Mouse (Mus musculus) CD4-positive helper T cell, adult 2 months (primary cell): Measurements from ENCODE around the gene Itgb4.
A peak's percentile ranks its signal among the peaks of the same experiment; 100 is the strongest.
"Not testable (repeated sequence)": the region's sequence is repeated elsewhere in the genome, so short reads cannot be mapped to it uniquely, and the experiment has no call there.

Source experiments
- DNase-seq: peaks from one replicate; pipeline ENCODE4 v3.0.0-alpha.2; 2012; ENCODE audit warnings: low read depth, missing footprints, low spot score

The Itgb4 gene

DNA sequence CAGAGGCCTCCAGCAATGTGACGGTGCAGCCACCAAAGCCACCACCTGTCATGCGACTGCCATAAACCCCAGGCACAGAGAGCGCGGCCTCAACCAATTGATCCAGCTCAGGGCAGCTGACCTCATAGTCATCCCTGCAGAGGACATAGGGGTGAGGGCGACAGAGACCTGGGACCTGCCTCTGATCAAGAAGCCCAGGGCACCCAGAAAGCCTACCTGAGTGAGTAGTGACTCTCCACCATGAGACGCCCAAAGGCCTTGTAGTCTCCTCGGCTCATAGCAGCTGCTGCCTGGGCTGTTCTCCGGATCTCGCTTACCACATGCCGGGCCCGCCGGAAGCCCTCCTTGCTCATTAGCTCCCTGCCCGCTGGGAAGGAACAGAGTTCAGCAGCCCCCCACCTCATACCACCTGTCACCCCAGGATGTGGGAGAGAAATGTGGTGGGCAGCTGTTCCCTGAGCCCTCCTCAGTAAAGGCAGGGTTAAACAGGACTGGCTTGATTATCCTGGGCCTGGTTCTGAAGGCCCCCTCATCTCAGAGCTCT is 34.4 kb downstream of the Itgb4 start:
- no peak for DNase-seq

DNA sequence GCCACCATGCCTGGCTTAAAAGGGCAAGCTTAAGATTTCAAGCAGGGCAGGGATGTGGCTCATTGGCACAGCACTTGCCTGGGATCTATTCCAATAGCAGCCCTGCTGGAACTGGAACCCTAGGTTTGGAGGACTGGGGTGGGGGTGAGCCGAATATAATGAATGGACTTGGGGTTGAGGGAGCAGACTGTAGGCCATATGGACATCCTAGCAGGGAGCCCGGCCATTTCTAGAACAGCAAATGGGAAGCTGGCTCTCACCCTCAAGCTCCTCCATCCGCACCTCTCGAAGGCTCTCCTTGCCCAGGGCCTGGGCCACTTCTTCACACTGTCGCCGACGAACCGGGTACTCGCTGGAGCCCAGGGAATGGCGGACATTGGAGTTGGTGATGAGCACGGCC is 35.2 kb downstream of the Itgb4 start:
- DNase-seq: no peak

- no peak for DNase-seq
These were observed 35.6 kb downstream of the Itgb4 start for GRCm38 (mm10) chr11:116010146-116010545.

GRCm38 (mm10) chr11:116010948-116011347 is 36.4 kb downstream of the Itgb4 start:
- DNase-seq: no peak

DNA sequence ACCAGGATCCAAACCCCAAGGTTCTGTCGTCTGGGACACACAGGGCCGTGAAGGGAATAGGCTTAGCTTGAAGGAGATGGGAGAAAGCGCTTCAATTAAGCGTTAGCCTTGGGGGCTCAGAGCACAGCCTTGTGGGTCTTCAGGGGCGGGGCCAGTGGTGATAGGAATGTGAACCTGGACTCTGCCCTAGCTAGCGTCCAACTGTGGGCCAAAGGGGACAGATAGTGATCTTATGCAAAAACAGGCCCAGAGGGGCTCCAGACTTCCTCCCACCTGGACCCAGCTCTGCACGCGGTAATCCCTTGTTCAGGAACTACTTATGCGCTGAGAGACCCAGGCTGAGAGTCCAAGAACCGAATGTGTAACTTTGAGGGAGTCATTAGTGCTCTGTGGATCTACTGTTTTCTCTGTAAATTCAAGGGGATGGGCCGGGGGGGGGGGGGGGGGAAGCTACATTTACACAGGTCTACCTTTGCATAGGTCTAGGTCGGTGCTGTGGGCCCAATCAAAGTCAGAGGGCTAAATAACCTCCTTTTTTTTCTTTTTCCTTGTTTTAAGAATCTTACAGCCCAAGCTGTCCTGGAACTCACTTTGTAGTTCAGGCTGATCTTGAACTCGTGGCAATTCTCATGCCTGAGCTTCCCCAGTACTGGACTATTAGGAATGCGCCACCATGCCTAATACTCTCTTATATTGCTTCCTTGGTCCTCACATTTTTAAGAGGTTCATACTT is 37.2 kb downstream of the Itgb4 start:
- DNase-seq: no peak

GRCm38 (mm10) chr11:116012262-116012947 is 37.9 kb downstream of the Itgb4 start, which contains the start of gene Galk1:
TSS of gene Galk1 (minus strand) at chr11:116012719.
- peak; percentile 93 for DNase-seq

- DNase-seq: no peak
These were observed 40.3 kb downstream of the Itgb4 start for GRCm38 (mm10) chr11:116014821-116015220.

GRCm38 (mm10) chr11:116018106-116018505 is 43.6 kb downstream of the Itgb4 start:
- DNase-seq: no peak

DNA sequence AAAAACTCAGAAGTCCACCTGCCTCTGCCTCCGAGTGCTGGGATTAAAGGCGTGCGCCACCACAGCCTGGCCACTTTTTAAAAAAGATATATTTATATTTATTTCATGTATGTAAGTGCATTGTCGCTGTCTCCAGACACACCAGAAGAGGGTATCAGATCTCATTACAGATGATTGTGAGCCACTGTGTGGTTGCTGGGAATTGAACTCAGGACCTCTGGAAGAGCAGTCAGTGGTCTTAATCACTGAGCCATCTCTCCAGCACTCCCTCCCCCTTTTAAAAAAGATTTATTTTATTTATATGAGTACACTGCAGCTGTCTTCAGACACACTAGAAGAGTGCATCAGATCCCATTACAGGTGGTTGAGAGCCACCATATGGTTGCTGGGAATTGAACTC is 44.4 kb downstream of the Itgb4 start:
- DNase-seq: not testable (repeated sequence)

GRCm38 (mm10) chr11:116019360-116019791 is 44.9 kb downstream of the Itgb4 start:
- DNase-seq: no peak

DNA sequence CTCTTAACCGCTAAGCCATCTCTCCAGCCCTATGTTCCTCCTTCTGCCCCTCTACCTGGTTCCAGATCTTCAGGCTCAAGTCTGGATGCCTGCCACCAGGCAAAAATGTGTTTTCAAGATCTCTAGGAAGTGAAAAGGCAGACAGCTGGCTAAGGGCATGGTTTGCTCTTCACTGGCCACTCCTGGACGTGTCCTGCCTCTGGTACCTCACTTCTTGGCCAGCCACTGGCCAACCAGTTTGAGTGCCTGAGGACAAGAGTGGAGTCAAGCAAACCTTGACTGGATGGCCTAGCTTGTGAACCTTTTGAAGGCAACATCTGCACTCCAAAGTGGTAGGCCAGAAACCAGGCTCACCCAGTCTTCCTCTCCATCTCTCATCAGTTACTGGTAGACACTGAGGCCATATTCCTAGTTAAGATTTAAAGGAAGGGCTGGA is 45.5 kb downstream of the Itgb4 start:
- no peak for DNase-seq

DNA sequence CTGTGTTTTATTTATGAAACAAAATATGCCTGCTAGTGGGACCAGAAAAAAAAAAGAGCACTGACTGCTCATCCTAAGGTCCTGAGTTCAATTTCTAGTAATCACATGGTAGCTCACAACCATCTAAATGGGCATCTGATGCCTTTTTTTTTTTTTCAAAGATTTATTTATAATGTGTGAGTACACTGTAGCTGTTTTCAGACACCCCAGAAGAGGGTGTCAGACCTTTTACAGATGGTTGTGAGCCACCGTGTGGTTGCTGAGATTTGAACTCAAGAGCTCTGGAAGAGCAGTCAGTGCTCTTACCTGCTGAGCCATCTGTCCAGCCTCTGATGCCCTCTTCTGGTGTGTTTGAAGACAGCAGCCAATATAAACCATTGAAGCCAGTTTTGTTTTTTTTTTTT is 46.0 kb downstream of the Itgb4 start:
- peak; percentile 66 for DNase-seq

DNA sequence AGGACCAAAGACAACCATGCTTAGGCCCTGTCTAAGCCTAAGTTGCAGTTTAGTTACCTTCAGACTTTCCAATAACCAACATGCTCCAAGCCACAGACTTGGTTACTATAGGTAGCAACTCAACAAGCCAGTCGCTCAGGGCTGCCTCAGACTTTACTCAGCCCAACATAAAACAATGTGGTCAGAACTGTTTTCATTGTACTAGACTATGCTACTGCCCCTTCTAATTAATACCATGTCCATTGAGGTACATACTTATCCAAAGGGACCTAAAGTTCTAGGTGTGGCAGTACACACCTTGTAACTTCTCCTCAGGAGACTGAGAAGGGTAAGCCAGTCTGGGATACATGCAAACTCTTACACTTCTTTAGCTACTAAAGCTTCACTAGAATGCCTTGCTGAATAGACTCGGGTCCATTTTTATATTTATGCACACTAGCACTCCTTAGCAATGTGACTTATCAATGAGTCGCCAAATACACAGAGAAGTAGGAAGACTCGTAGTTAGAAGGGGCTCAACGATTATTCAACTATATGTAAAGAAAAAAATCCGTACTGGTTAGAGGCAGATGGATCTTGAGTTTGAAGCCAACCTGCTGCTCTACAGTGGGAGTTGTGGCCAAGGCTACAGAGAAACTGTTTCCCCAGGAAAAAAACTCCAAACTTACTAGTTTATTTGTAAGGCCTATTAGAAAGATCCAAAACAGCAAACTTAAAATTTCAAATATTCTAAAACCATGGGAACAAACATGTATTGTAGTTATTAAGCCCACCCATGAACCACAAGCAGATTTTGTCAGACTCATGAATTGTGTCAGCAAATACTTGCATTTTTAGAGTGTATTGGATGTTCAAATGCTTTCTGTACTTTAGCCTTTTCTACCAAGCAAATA is 47.1 kb downstream of the Itgb4 start:
- no peak for DNase-seq

DNA sequence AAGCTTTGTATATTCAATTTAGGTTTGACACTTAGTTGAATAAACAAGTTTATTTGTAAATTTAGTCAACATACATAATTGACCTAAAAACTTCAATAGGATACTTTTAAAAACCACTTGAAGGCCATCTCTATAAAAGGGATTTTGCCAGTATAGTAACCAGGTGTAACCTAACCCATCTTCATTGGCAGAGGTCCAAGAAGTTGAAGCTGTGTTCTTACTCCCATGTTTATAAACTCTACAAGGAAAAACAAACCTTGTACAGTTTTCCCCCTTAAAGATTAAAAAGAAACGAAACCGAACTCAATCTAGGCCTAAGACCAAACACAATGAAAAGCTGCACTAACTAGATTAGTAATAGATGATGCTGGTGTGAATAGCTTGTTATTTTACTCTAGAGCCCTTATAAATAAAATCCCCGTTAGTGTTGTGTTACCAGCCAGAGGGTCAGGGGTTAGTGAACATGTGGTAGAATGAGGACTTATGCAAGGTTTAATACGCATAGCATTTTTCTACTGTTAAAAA is 47.8 kb downstream of the Itgb4 start:
- DNase-seq: no peak

DNA sequence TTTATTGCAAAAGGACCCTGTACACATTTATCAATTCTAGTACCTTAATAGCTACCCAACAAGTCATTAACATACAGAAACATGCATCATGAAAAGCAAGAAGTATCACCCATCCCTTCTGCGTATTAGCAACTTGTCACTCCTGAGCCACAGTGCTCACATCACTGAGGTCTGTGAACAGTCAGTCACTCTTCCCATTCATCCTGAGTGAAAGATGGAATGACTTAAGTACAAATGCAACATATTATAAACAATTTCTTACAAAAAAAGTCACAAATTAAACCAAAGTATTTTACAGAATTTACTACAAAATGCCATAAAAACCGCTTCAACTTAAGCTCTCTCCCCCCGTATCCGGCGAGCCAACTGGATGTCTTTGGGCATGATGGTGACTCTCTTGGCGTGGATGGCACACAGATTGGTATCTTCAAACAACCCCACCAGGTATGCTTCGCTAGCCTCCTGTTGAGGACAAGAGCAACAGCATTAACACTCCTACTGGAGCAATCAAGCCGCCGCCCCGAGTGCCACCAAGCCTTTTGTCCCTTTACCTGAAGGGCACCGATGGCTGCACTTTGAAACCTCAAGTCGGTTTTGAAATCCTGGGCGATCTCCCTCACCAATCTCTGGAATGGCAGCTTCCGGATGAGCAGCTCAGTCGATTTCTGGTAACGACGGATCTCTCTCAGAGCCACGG is 48.7 kb downstream of the Itgb4 start:
- peak; percentile 54 for DNase-seq

GRCm38 (mm10) chr11:116023771-116024355 is 49.4 kb downstream of the Itgb4 start:
- no peak for DNase-seq

GRCm38 (mm10) chr11:116024356-116024808 is 49.9 kb downstream of the Itgb4 start:
- DNase-seq: peak; percentile 99

GRCm38 (mm10) chr11:116025056-116025845 is 50.7 kb downstream of the Itgb4 start:
- DNase-seq: no peak

DNA sequence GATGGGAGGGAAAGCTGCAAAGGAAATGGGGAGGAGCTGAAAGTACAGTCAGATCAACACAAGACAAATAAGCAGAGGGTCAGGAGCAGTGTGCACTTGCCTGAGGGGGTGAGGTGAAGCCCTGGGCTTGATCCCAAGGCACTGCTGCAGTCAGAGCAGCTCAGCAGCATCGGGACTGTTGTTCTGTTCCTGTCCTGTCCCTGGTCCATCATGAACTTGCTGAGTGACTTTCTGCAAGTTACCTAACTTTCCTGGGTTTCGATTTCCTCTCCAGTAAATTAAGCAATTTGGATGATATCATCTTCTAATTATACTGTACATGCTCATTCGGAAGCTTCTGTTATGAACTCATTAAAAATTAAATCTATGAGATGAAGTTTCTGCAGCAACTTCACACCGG is 53.2 kb downstream of the Itgb4 start, which contains the start of gene H3f3b:
TSS of gene H3f3b (minus strand) at position 207 of the 400 bp plus-strand sequence.
- DNase-seq: no peak
